Mouse (Mus musculus) limb, embryonic 12.5 days (tissue): ENCODE data around the gene Prr29. TPM values are rescaled to one million over a fixed set of nuclear protein-coding genes. Genes with fewer than 3 reads are reported as not detected.

ENCODE experiments used
- ATAC-seq: fragments of 200-750 bp; cut with Nextera tagmentation; 2 replicates; pipeline ENCODE4 v1.8.0; 2017; ENCODE audit warnings: low read depth, moderate TSS enrichment; ENCODE audit not compliant: insufficient number of reproducible peaks, insufficient read depth, low FRiP score, low TSS enrichment
- H3K27ac ChIP-seq: fragments of 300-500 bp; sonication (generic); 2 replicates; pipeline ENCODE4 v1.5.1; 2016; ENCODE audit warnings: mild to moderate bottlenecking, moderate library complexity
- H3K27me3 ChIP-seq: fragments of 300-500 bp; sonication (generic); 2 replicates; pipeline ENCODE4 v1.6.1; 2016; ENCODE audit warnings: mild to moderate bottlenecking, moderate library complexity
- H3K36me3 ChIP-seq: fragments of 300-500 bp; sonication (generic); 2 replicates; pipeline ENCODE4 v1.6.1; 2016; ENCODE audit warnings: mild to moderate bottlenecking, moderate library complexity
- H3K4me1 ChIP-seq: fragments of 300-500 bp; sonication (generic); replicated peaks from 2 replicates; pipeline ENCODE4 v1.6.1; 2016
- H3K4me2 ChIP-seq: fragments of 300-500 bp; sonication (generic); 2 replicates; pipeline ENCODE4 v1.6.1; 2016; ENCODE audit warnings: mild to moderate bottlenecking, moderate library complexity
- H3K4me3 ChIP-seq: fragments of 300-500 bp; sonication (generic); replicated peaks from 2 replicates; pipeline ENCODE4 v1.5.1; 2016; ENCODE audit warnings: mild to moderate bottlenecking
- H3K9ac ChIP-seq: fragments of 300-500 bp; sonication (generic); replicated peaks from 2 replicates; pipeline ENCODE4 v1.6.1; 2016; ENCODE audit warnings: mild to moderate bottlenecking, moderate library complexity
- H3K9me3 ChIP-seq: fragments of 300-500 bp; sonication (generic); 2 replicates; pipeline ENCODE4 v1.6.1; 2016; ENCODE audit warnings: mild to moderate bottlenecking, moderate library complexity
- WGBS: fragments of 180-500 bp; shearing (Covaris S2); methylation state at CpG from one replicate; pipeline ENCODE4 v1.1.7; 2016; 5-methylcytosine and 5-hydroxymethylcytosine counted together
- polyA plus RNA-seq: library from polyadenylated mRNA; unstranded; fragments of >200 nt; fragmentation: Nextera tagmentation; extraction: Ambion mirVana; gene quantifications from 2 replicates; pipeline ENCODE4 v1.2.1, GENCODE M21; 2016

The Prr29 gene
- not detected in 2 replicates for polyA plus RNA-seq

DNA sequence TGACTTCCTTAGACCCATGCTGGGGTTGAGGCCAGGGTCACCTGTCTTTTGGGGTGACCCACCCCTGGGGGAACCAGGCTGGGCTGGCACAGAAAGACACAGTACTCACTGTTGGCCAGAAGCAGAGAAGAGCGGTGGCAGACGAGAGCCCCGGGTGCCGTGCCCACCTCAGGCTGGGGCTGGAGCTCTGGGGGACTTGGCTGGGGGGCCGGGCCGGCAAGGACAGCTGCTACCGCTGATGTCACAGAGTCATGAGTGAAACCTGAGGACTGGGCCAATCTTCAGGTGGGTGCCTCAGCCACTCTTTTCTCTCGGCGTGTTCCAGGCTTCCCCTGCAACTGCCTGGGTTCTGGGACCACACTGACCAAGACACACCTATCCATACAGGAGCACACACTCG is at the start of gene Prr29:
Prr29 (plus strand) TSS at position 107 of the 400 bp plus-strand sequence.
- Histone ChIP-seq H3K36me3 (no peaks in the 10 kb centered on the region), H3K4me2 (no peak within 1 kb of the TSS), H3K27ac (no peak within 1 kb of the TSS), H3K4me1 (peaks cover 13% of the 10 kb centered on the region), H3K9me3 (peaks cover 4% of the 10 kb centered on the region; the same call in 1 of the 2 replicates), H3K27me3 (peaks cover 12% of the 10 kb centered on the region), H3K4me3 (no peak within 1 kb of the TSS), H3K9ac (no peak within 1 kb of the TSS; the same call in 1 of the 2 replicates)
- no peak; the same call in 1 of the 2 replicates for ATAC-seq
- WGBS: 40% methylated on average over 10 of the region's 10 CpGs

DNA sequence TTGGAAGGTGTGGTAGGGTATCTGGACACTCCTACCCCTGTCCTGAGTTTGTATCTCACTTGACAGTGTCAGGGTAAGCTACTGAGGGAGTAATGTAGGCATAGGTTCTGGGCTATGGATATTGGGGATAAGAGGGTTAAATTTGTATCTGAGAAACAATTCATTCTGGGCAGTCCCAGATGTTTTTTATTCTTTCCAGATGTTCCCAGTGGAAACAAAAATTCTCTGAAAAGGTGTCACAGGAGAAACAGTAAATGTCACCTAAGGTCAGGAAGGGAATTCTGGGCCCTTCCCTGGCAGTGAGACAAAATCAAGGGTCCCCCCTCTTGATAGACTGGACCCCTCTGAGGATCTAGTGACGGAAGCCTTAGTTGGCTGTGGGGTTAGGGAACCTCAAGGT is 48.9 kb upstream of the Prr29 start:
- peaks cover 60% of the 10 kb centered on the region for H3K4me1 ChIP-seq
- no peaks in the 10 kb centered on the region for H3K27me3 ChIP-seq
- no peak overlapping the region for H3K9ac ChIP-seq
- no peak overlapping the region for H3K4me2 ChIP-seq
- H3K36me3 ChIP-seq: no peaks in the 10 kb centered on the region
- ATAC-seq: no peak
- H3K27ac ChIP-seq: 0 out of 2 replicates have a peak overlapping the region, but pooled peaks have one; percentile 23
- H3K4me3 ChIP-seq: no peak overlapping the region
- no peaks in the 10 kb centered on the region for H3K9me3 ChIP-seq
- WGBS: 18% methylated on average over 1 of the region's 1 CpGs

DNA sequence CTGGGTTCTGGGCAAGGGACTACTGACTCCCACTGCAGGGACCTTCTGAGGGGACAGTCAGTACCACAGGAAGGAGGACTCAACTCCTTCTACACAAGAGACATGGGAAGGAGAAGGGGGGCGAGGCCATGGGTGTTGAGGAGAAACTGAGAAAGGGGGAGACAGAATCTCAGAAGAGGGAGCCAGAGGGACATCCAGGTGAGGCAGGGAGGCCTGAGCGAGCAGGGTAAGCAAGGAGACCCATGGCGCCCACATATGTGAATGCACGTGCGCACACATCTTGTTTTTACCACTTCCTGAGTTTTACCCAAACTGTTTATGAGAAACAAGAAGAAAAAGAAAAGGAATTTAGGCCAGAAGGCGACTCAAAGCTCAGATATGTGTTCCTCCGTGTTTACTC is 47.5 kb upstream of the Prr29 start:
- no peak for ATAC-seq
- Histone ChIP-seq H3K4me2 (no peak overlapping the region), H3K36me3 (no peaks in the 10 kb centered on the region), H3K27me3 (no peaks in the 10 kb centered on the region), H3K9ac (no peak overlapping the region), H3K27ac (peak overlapping the region; percentile 56), H3K9me3 (no peaks in the 10 kb centered on the region), H3K4me1 (peaks cover 59% of the 10 kb centered on the region), H3K4me3 (no peak overlapping the region)
- WGBS: 67% methylated on average over 7 of the region's 7 CpGs

DNA sequence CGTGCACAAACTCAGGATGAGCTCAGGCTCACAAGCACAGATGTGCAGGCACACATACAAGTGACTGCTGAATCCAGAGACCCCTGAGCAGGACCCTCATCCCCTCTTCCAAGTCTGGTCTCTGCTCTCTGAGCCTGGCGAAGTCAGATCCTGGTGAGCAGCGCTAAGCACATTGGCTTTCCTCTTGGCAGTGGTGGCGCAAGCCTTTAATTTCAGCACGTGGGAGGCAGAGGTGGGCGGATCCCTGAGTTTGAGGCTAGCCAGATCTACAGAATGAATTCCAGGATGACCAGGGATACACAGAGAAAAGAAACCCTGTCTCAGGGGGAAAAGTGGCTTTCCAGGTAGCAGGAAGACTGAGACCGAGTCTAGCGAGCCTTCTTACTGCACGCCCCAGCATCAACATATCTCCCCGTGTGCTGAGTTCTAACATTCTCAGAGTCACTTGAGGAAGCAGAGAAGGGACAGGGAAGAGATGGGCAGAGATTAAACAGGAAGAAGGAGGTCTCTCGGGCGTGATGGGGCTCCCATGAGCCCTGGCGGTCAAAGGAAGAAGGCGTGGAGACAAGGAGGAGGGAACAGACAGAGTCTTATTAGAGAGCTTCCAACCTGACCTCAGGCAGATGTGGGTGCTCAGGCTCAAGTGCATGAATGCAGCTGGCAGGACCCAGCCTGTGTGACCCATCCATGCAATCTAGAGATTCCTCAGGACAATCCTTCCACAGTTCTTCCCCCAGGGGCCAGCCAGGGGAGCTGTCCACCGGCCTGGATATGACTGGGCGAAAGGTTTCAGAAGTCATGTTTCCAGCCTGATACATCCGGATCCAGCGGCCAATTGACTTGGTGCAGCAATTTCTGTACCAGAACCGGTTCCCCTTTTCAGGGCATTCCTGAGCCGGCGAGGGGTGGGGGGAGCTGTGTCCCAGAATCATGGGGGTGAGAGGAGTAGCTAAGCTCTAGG is 46.6 kb upstream of the Prr29 start:
- H3K9ac ChIP-seq: no peak overlapping the region
- H3K9me3 ChIP-seq: no peaks in the 10 kb centered on the region
- no peak for ATAC-seq
- 0 out of 2 replicates have a peak overlapping the region, but pooled peaks have one; percentile 56 for H3K27ac ChIP-seq
- 69% methylated on average over 21 of the region's 21 CpGs for WGBS
- H3K4me3 ChIP-seq: no peak overlapping the region
- H3K4me1 ChIP-seq: peaks cover 51% of the 10 kb centered on the region
- no peak overlapping the region for H3K4me2 ChIP-seq
- no peaks in the 10 kb centered on the region for H3K36me3 ChIP-seq
- H3K27me3 ChIP-seq: no peaks in the 10 kb centered on the region

DNA sequence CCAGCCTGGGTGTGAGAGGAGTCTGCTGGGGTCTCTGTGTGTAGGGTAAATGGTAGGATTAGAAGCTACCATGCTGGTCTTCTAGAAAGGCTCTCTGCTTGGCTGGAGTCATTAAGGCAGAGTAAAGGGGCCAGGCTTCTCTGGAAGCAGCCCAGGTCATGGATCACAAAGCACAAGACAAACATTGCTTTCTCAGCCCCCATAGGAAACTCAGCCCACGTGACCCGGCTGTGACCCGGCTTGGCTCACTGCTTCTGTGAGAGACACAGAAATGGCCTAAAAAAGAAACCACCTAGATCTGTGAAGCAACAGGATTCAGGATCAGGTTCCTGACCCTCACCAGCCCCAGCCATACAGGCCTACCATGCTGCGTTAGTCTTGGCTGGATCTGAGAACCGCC is 40.4 kb upstream of the Prr29 start:
- WGBS: 89% methylated on average over 5 of the region's 5 CpGs
- Histone ChIP-seq H3K4me2 (no peak overlapping the region), H3K27me3 (no peaks in the 10 kb centered on the region), H3K9me3 (no peaks in the 10 kb centered on the region), H3K9ac (no peak overlapping the region), H3K27ac (no peak overlapping the region), H3K4me1 (peaks cover 17% of the 10 kb centered on the region), H3K36me3 (no peaks in the 10 kb centered on the region), H3K4me3 (no peak overlapping the region)
- no peak for ATAC-seq

DNA sequence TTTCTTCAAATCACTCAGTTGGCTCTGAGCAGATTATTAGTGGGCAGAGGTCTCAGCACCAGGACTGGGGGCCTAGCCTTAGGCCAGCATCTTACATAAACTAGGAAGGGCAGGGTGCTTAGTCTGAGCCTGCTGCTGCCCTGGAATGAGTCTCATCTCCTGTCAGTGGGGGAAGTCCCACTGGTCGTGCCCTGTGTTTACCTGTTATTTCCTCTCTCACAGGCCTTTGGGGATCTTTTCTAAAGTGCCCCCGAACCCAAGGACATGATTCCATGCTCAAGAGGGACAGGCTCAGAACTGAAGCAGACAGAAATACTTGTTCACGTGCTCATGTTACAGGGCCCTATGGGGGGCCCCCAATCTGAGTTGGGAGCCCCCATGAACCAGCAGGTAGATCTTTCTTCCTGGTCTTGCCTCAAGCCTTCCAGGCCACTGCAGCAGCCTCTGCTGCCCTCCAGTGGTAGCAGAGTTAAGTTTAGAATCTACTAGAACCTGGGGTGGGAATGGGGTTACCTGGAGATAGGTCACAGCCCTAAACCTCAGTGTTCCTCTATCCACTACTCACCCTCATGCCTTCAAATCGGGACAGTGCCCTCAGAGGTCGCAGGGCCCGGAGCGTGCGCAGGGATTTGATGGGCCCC is 39.6 kb upstream of the Prr29 start:
- no peaks in the 10 kb centered on the region for H3K36me3 ChIP-seq
- no peak overlapping the region for H3K9ac ChIP-seq
- peaks cover 17% of the 10 kb centered on the region for H3K4me1 ChIP-seq
- no peak overlapping the region for H3K4me2 ChIP-seq
- H3K27me3 ChIP-seq: no peaks in the 10 kb centered on the region
- no peaks in the 10 kb centered on the region for H3K9me3 ChIP-seq
- H3K4me3 ChIP-seq: no peak overlapping the region
- WGBS: 64% methylated on average over 8 of the region's 8 CpGs
- no peak for ATAC-seq
- no peak overlapping the region for H3K27ac ChIP-seq

DNA sequence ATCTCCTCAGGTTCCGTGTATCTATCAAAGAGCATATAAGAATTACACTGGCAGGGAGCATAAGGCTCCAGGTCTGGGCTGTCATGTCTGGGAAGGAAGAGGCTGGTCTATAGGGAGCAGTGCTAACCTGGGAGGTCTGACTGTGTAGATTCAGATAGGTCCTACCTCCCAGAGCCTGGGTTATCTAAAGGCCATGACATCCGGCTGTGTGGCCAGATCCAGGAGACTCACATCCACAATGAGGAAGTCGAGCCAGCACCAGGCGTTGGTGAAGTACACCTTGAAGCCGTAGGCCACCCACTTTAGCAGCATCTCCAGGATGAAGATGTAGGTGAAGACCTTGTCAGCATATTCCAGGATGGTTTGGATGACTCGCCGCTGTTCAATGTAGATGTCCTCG is 38.8 kb upstream of the Prr29 start:
- no peaks in the 10 kb centered on the region for H3K27me3 ChIP-seq
- peaks cover 17% of the 10 kb centered on the region for H3K4me1 ChIP-seq
- H3K36me3 ChIP-seq: no peaks in the 10 kb centered on the region
- ATAC-seq: no peak
- no peaks in the 10 kb centered on the region for H3K9me3 ChIP-seq
- H3K4me3 ChIP-seq: no peak overlapping the region
- H3K9ac ChIP-seq: no peak overlapping the region
- 84% methylated on average over 8 of the region's 8 CpGs for WGBS
- no peak overlapping the region for H3K27ac ChIP-seq
- H3K4me2 ChIP-seq: no peak overlapping the region

DNA sequence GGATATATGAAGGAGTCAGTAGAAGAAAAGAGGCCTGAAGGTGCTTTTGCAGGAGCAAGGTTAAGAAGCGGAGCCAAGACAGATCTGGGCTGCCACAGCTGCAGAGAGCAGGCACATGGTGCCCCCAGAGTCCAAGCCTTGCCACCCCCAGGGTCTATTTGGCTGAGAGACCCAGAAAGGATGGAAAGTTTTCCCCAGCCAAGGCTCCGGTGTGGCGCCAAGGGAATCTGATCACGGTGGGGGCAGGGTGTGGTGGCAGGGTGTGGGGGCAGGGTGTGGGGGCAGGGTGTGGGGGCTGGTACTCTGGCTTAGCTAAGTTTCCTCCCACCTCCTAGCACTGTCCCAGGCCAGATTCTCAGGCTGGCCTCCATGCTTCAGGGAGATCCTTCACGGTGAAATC is 36.8 kb upstream of the Prr29 start:
- 50% methylated on average over 5 of the region's 5 CpGs for WGBS
- no peak for ATAC-seq
- H3K27ac ChIP-seq: no peak overlapping the region

DNA sequence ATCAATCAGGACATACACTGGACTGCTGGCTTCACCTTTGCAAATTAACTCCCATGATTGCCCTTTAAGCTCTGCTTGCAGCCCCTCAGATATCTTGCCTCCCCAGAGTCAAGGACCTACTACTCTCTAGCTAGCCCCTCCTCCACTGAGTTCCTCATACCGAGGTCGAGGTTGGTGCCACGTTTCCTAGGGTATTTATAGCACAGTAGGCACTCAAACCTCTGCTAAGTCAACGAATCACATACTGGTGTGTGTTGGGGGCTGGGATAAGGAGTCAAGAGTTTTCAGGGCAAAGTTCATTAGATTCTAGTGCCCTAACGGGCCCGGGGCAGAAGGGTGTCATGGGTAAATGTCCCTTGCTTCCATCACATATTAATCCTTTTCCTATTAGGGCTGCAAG is 36.1 kb upstream of the Prr29 start:
- H3K4me2 ChIP-seq: no peak overlapping the region
- WGBS: 61% methylated on average over 6 of the region's 6 CpGs
- H3K36me3 ChIP-seq: no peaks in the 10 kb centered on the region
- ATAC-seq: no peak
- no peaks in the 10 kb centered on the region for H3K27me3 ChIP-seq
- no peak overlapping the region for H3K27ac ChIP-seq
- H3K9ac ChIP-seq: no peak overlapping the region
- H3K4me1 ChIP-seq: peaks cover 19% of the 10 kb centered on the region
- no peaks in the 10 kb centered on the region for H3K9me3 ChIP-seq
- no peak overlapping the region for H3K4me3 ChIP-seq

More for the DNA sequence above, 36.8 kb upstream of the Prr29 start:
- Histone ChIP-seq H3K27me3 (no peaks in the 10 kb centered on the region), H3K9ac (no peak overlapping the region), H3K36me3 (no peaks in the 10 kb centered on the region), H3K4me2 (no peak overlapping the region), H3K4me1 (peaks cover 17% of the 10 kb centered on the region), H3K9me3 (no peaks in the 10 kb centered on the region), H3K4me3 (no peak overlapping the region)

DNA sequence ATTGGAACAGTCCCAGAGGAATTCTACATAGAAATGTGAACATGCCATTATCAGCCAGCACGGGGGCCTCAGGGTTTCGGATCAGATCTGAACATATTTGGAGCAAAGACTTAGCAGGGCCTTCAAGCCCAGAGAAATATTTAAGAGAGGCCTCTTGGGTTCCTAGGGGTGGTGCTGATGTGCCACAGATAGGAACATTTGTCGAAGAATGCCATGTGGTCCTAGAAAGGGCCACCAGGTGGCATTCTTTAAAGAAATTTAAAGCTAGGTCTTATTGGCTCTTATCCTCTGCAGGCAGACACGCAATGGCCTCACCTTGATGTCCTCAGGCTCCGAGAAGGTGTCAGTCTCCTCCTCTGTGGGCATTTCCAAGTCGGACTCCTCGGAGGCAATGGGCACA is 35.6 kb upstream of the Prr29 start:
- Histone ChIP-seq H3K27me3 (no peaks in the 10 kb centered on the region), H3K4me2 (no peak overlapping the region), H3K36me3 (no peaks in the 10 kb centered on the region), H3K9ac (no peak overlapping the region), H3K27ac (no peak overlapping the region), H3K4me3 (no peak overlapping the region), H3K4me1 (peaks cover 19% of the 10 kb centered on the region), H3K9me3 (no peaks in the 10 kb centered on the region)
- WGBS: 64% methylated on average over 7 of the region's 7 CpGs
- ATAC-seq: no peak

DNA sequence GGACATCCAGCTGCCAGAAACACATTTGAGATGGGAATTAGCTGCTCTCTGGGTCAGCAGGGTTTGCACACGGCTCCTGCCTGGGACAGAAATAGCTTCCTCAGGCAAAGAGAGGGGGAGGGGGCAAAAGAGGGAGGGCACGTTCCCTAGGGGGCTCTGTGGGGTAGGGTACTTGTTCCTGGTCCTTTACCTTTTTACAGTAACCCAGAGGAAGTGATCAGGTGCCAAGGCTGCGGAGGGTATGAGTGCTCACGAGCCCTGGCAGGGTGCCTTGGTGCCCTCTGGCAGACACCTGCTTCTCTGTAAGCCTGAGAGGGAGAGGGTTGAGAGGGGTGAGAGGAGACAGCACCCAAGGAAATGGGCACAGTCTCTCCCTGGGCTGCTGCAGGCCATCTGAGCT is 32.8 kb upstream of the Prr29 start:
- Histone ChIP-seq H3K9me3 (no peaks in the 10 kb centered on the region), H3K36me3 (no peaks in the 10 kb centered on the region), H3K27me3 (no peaks in the 10 kb centered on the region), H3K27ac (no peak overlapping the region), H3K4me3 (no peak overlapping the region), H3K4me1 (peaks cover 15% of the 10 kb centered on the region), H3K9ac (no peak overlapping the region), H3K4me2 (no peak overlapping the region)
- WGBS: 52% methylated on average over 4 of the region's 4 CpGs
- ATAC-seq: no peak
